Mouse (Mus musculus) cortical plate, adult 2 months (tissue): Measurements from ENCODE around the gene Cnot10. TPM values are rescaled to one million over a fixed set of nuclear protein-coding genes. Genes with fewer than 3 reads are reported as not detected.

Experiments used
- H3K27ac ChIP-seq: fragments of 200-500 bp; 2 replicates; pipeline ENCODE4 v1.5.1; 2012; ENCODE audit warnings: low read length, control low read depth, inconsistent platforms; ENCODE audit not compliant: insufficient read depth
- H3K4me1 ChIP-seq: fragments of 200-500 bp; 2 replicates; pipeline ENCODE4 v1.6.1; 2011; ENCODE audit warnings: low read length; ENCODE audit not compliant: control insufficient read depth, insufficient read depth
- H3K4me3 ChIP-seq: fragments of 200-500 bp; 2 replicates; pipeline ENCODE4 v1.5.1; 2011; ENCODE audit warnings: mild to moderate bottlenecking, low read length, control low read depth; ENCODE audit not compliant: insufficient read depth
- CTCF ChIP-seq: fragments of 200-500 bp; IDR thresholded peaks from 2 replicates; pipeline ENCODE4 v1.5.1; 2011; ENCODE audit warnings: mild to moderate bottlenecking, control low read depth, low read length; ENCODE audit not compliant: insufficient read depth; ENCODE audit errors: extremely low read depth
- POLR2A ChIP-seq: fragments of 200-500 bp; IDR thresholded peaks from 2 replicates; pipeline ENCODE4 v1.6.1; 2011; ENCODE audit warnings: mild to moderate bottlenecking, low read length, control low read depth; ENCODE audit not compliant: insufficient read depth; ENCODE audit errors: extremely low read depth
- polyA plus RNA-seq: library from polyadenylated mRNA; depleted of rRNA; stranded (reverse); fragments of >200 nt; gene quantifications from 2 replicates; pipeline ENCODE4 v1.2.3, GENCODE M21; 2012

Cnot10 gene
- polyA plus RNA-seq, 1 experiment, result 82.6 TPM

- no peaks in the 10 kb centered on the region for H3K4me1 ChIP-seq
- H3K4me3 ChIP-seq, result peak within 1 kb of the TSS; percentile 35
- H3K27ac ChIP-seq, result no peak within 1 kb of the TSS
- no peak for TF ChIP-seq POLR2A
- no peak for TF ChIP-seq CTCF
Observed at GRCm38 (mm10) chr9:114563761-114564606, 76.0 kb downstream of the Cnot10 start, which contains the start of gene Trim71. Gene Trim71, minus strand, starts transcription at chr9:114564369.

- TF ChIP-seq CTCF, result no peak
- TF ChIP-seq POLR2A, result no peak
- Histone ChIP-seq H3K27ac (no peak overlapping the region), H3K4me1 (no peaks in the 10 kb centered on the region), H3K4me3 (peak overlapping the region; percentile 35)
Observed at GRCm38 (mm10) chr9:114562919-114563751, 76.8 kb downstream of the Cnot10 start.

DNA sequence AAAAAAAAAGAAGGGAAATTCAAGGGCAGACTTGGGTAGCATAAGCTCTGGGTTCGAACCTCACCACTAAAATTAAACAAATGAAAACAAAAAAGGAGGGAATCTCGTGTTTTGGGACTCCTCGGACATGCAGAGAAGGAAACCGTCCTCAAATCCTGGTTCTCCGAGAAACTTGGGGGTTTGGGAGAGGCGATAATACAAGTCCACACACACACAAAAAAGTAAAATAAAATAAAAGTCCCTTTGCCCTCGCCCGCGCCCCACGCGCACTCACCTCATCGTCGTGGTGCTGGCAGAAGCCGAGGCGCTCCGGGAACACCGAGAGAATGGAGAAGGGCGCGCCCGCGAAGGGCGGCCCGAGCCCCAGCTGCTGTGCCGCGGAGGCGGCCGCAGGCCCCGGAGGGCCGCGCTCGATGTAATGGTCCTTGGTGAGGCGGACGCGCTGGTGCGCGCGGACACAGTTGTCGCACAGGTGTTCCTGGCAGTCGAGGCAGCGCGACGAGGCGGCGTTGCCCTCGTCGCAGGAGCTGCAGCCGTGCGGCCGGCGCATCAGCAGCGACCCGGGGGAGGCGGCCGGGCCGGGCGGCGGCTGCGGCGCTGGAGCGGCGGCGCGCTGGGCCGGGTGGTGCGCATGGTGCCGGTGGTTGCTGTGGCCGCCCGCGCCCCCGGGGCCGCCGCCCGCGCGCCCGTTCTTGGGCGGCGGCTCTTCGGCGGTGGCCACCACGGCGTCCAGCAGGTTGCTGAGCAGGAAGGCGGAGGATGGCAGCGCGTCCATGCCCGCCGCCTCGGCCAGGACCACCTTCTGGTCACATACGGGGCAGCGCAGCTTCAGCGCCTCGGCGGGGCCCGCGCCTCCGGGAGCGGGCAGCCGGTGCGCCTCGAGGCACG is 77.7 kb downstream of the Cnot10 start:
- Histone ChIP-seq H3K27ac (no peak overlapping the region), H3K4me3 (peak overlapping the region; percentile 35), H3K4me1 (no peaks in the 10 kb centered on the region)
- TF ChIP-seq CTCF, result no peak
- no peak for TF ChIP-seq POLR2A

DNA sequence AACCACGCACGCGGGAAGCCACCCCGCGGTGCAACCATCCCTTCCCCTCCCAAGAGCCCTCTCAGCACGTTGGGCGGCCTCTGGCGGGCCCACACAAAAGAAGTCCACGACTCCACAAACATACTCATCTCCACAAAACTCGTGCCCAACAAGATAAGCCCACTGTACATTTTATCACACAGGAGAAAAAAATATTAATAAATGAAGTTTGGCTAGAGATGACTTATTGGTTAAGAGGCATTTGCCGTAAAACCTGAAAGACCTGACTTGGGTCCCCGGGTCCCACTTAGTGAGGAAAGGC is 78.4 kb downstream of the Cnot10 start:
- H3K4me1 ChIP-seq, result no peaks in the 10 kb centered on the region
- TF ChIP-seq CTCF (no peak), POLR2A (no peak)
- H3K4me3 ChIP-seq, result no peak overlapping the region
- no peak overlapping the region for H3K27ac ChIP-seq

DNA sequence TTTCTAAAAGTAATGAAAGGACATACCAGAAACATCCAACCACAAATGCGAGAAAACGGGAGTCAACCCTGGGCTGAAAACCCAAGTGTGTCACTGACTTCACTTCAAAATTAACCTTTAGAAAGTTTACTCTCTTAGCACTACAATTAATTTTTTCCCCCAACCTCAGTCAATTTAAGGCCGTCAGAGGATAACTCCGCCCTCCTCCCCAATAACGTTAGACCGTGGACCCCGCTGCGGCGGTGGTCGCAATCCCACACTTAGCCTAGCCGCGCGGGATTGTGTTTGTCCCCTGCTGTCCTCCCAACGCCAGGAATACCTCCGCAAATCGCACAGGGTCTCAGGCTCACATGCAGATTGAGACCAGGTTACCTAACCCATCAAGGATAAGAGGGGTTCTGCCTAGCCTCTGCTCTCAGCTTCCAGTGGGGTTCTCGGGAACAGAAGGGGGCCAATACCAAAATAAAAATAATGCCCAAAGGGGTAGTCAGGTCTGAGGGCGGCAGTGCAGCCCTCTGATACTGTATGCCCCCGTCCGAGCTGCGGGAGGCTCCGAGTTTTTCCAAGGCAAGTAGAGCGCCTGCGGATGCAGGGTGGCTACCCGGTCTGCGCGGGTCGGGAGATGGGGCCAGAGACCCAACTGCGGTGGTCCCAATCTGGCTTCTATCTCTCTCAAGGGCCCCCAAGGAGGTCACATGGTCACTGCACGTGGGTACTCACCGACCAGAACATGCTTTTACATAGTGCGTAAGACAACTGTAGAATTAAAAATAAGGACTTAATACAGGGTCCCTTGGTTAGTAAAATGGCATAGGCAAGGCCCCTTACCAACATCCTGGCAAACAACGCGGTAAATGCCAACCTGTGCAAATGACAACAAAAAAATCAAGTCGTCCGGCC is 79.0 kb downstream of the Cnot10 start:
- H3K4me3 ChIP-seq, result no peak overlapping the region
- TF ChIP-seq CTCF (no peak), POLR2A (no peak)
- no peaks in the 10 kb centered on the region for H3K4me1 ChIP-seq
- H3K27ac ChIP-seq, result no peak overlapping the region

GRCm38 (mm10) chr9:114560141-114560540 is 79.8 kb downstream of the Cnot10 start:
- H3K4me3 ChIP-seq, result no peak overlapping the region
- no peaks in the 10 kb centered on the region for H3K4me1 ChIP-seq
- no peak for TF ChIP-seq CTCF
- no peak for TF ChIP-seq POLR2A
- no peak overlapping the region for H3K27ac ChIP-seq

- no peak for TF ChIP-seq CTCF
- no peak for TF ChIP-seq POLR2A
- Histone ChIP-seq H3K27ac (no peak overlapping the region), H3K4me1 (no peaks in the 10 kb centered on the region), H3K4me3 (no peak overlapping the region)
Observed at GRCm38 (mm10) chr9:114557086-114557485, 82.9 kb downstream of the Cnot10 start.

GRCm38 (mm10) chr9:114556276-114556855 is 83.6 kb downstream of the Cnot10 start:
- H3K4me3 ChIP-seq, result no peak overlapping the region
- TF ChIP-seq CTCF, result no peak
- no peak for TF ChIP-seq POLR2A
- H3K4me1 ChIP-seq, result no peaks in the 10 kb centered on the region
- H3K27ac ChIP-seq, result no peak overlapping the region
